Mouse (Mus musculus) bone marrow, adult 2 months (tissue): ENCODE results near the gene Pkib.

Source experiments
- CTCF ChIP-seq: fragments of 200-500 bp; IDR thresholded peaks from 2 replicates; pipeline ENCODE4 v1.5.1; 2011; ENCODE audit warnings: low read length, control low read depth; ENCODE audit not compliant: control insufficient read depth, insufficient read depth
- POLR2A ChIP-seq: fragments of 200-500 bp; IDR thresholded peaks from 2 replicates; pipeline ENCODE4 v1.6.1; 2011; ENCODE audit warnings: low read depth, mild to moderate bottlenecking, control low read depth, low read length, borderline replicate concordance; ENCODE audit not compliant: control insufficient read depth

DNA sequence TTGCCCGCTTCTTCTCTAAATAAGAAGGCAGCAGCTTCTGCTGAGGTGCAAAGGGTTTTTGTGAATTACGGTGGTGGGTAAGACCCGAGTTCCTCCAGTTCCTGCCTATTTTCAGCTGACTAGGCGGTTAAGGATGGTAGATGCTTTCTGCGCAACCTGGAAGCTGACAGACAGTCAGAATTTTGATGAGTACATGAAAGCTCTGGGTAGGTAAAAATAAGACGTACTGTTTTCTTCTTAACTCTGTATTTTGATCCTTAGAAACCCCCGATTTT is 153.0 kb downstream of the Pkib start, which contains the start of gene Fabp7:
- TF ChIP-seq CTCF (no peak), POLR2A (no peak)
